Mouse (Mus musculus) lung, embryonic 14.5 days (tissue): ENCODE data around the gene Man1b1. TPM values are rescaled to one million over a fixed set of nuclear protein-coding genes. Genes with fewer than 3 reads are reported as not detected.
A peak's percentile ranks its signal among the peaks of the same experiment; 100 is the strongest.

Experiments used
- ATAC-seq: fragments of 200-750 bp; cut with Nextera tagmentation; 2 replicates; pipeline ENCODE4 v1.8.0; 2017; ENCODE audit warnings: mild to moderate bottlenecking, moderate TSS enrichment, moderate library complexity; ENCODE audit not compliant: insufficient read depth
- DNase-seq: peaks from one replicate; pipeline ENCODE4 v3.0.0-alpha.2; 2015
- H3K27ac ChIP-seq: fragments of 300-500 bp; sonication (generic); 2 replicates; pipeline ENCODE4 v1.5.1; 2014; ENCODE audit warnings: low read depth, mild to moderate bottlenecking, moderate library complexity
- H3K27me3 ChIP-seq: fragments of 300-500 bp; sonication (generic); 2 replicates; pipeline ENCODE4 v1.6.1; 2014; ENCODE audit warnings: low read length, control low read depth; ENCODE audit not compliant: insufficient read depth
- H3K36me3 ChIP-seq: fragments of 300-500 bp; sonication (generic); 2 replicates; pipeline ENCODE4 v1.6.1; 2014; ENCODE audit warnings: control low read depth; ENCODE audit not compliant: insufficient read depth
- H3K4me1 ChIP-seq: fragments of 300-500 bp; sonication (generic); 2 replicates; pipeline ENCODE4 v1.6.1; 2014; ENCODE audit warnings: antibody characterized with exemption, control low read depth; ENCODE audit not compliant: insufficient read depth
- H3K4me2 ChIP-seq: fragments of 300-500 bp; sonication (generic); 2 replicates; pipeline ENCODE4 v1.6.1; 2014; ENCODE audit warnings: mild to moderate bottlenecking
- H3K4me3 ChIP-seq: fragments of 300-500 bp; sonication (generic); 2 replicates; pipeline ENCODE4 v1.5.1; 2014; ENCODE audit warnings: low read depth, low read length
- H3K9ac ChIP-seq: fragments of 300-500 bp; sonication (generic); 2 replicates; pipeline ENCODE4 v1.6.1; 2014
- H3K9me3 ChIP-seq: fragments of 300-500 bp; sonication (generic); 2 replicates; pipeline ENCODE4 v1.6.1; 2016; ENCODE audit warnings: low read depth, low read length, control low read depth
- CTCF ChIP-seq: IDR thresholded peaks from 2 replicates; pipeline ENCODE4 v1.5.1; 2016; ENCODE audit warnings: antibody characterized with exemption, low read depth
- WGBS: fragments of 180-500 bp; shearing (Covaris S2); extraction: QIAGEN DNeasy Blood & Tissue Kit; methylation state at CpG from one replicate; pipeline ENCODE4 v1.1.7; 2014; 5-methylcytosine and 5-hydroxymethylcytosine counted together
- polyA plus RNA-seq: library from polyadenylated mRNA; unstranded; fragments of >200 nt; fragmentation: Nextera tagmentation; extraction: Ambion mirVana; gene quantifications from 2 replicates; pipeline ENCODE4 v1.2.1, GENCODE M21; 2014

Gene Man1b1
- polyA plus RNA-seq, 1 experiment from 2014 or later: 70.9 TPM

- H3K4me3 ChIP-seq: peak overlapping the region; percentile 85
- no peaks in the 10 kb centered on the region for H3K27me3 ChIP-seq
- H3K9me3 ChIP-seq: no peaks in the 10 kb centered on the region
- H3K4me1 ChIP-seq: peaks cover 5% of the 10 kb centered on the region; the same call in 1 of the 2 replicates
- peak overlapping the region; percentile 54; the same call in 1 of the 2 replicates for H3K27ac ChIP-seq
- H3K4me2 ChIP-seq: peak overlapping the region; percentile 95
- no peak for DNase-seq
- no peak for TF ChIP-seq CTCF
- ATAC-seq: peak; percentile 17
- H3K9ac ChIP-seq: peak overlapping the region; percentile 72
- 1% methylated on average over 42 of the region's 42 CpGs for WGBS
- peaks cover 31% of the 10 kb centered on the region for H3K36me3 ChIP-seq
Measured at GRCm38 (mm10) chr2:25372644-25373391, 40.7 kb downstream of the Man1b1 start.

GRCm38 (mm10) chr2:25373431-25373830, 41.3 kb downstream of the Man1b1 start:
- no peak for TF ChIP-seq CTCF
- Histone ChIP-seq H3K4me3 (peak overlapping the region; percentile 85), H3K27me3 (no peaks in the 10 kb centered on the region), H3K36me3 (peaks cover 31% of the 10 kb centered on the region), H3K4me1 (peaks cover 5% of the 10 kb centered on the region; the same call in 1 of the 2 replicates), H3K9ac (peak overlapping the region; percentile 72), H3K27ac (no peak overlapping the region), H3K4me2 (peak overlapping the region; percentile 95), H3K9me3 (no peaks in the 10 kb centered on the region)
- ATAC-seq (no peak), DNase-seq (no peak)
- WGBS: 46% methylated on average over 2 of the region's 2 CpGs

GRCm38 (mm10) chr2:25376589-25376988, 44.5 kb downstream of the Man1b1 start:
- Histone ChIP-seq H3K9me3 (no peaks in the 10 kb centered on the region), H3K27ac (no peak overlapping the region), H3K4me2 (no peak overlapping the region), H3K36me3 (peaks cover 31% of the 10 kb centered on the region), H3K4me1 (peaks cover 5% of the 10 kb centered on the region; the same call in 1 of the 2 replicates), H3K9ac (no peak overlapping the region), H3K27me3 (no peaks in the 10 kb centered on the region), H3K4me3 (no peak overlapping the region)
- DNase-seq (peak; percentile 72), ATAC-seq (no peak)
- WGBS: 52% methylated on average over 4 of the region's 4 CpGs
- peak; percentile 79 for TF ChIP-seq CTCF

- 48% methylated on average over 5 of the region's 5 CpGs for WGBS
- TF ChIP-seq CTCF: no peak
- Histone ChIP-seq H3K9ac (no peak overlapping the region), H3K4me3 (no peak overlapping the region), H3K9me3 (no peaks in the 10 kb centered on the region), H3K4me1 (no peaks in the 10 kb centered on the region), H3K36me3 (no peaks in the 10 kb centered on the region), H3K27ac (no peak overlapping the region), H3K27me3 (no peaks in the 10 kb centered on the region), H3K4me2 (no peak overlapping the region)
- no peak for ATAC-seq
- no peak for DNase-seq
Measured at GRCm38 (mm10) chr2:25384492-25384891, 52.4 kb downstream of the Man1b1 start.

- Histone ChIP-seq H3K4me2 (no peak overlapping the region), H3K27me3 (peaks cover 19% of the 10 kb centered on the region), H3K4me1 (0 out of 2 replicates have a peak, but pooled peaks cover 8% of the 10 kb centered on the region), H3K36me3 (no peaks in the 10 kb centered on the region), H3K9me3 (no peaks in the 10 kb centered on the region), H3K4me3 (no peak overlapping the region), H3K27ac (no peak overlapping the region), H3K9ac (no peak overlapping the region)
- 46% methylated on average over 5 of the region's 5 CpGs for WGBS
- DNase-seq: no peak
- no peak for ATAC-seq
- TF ChIP-seq CTCF: no peak
Measured at GRCm38 (mm10) chr2:25391266-25391665, 59.1 kb downstream of the Man1b1 start.

GRCm38 (mm10) chr2:25394281-25395221, 62.4 kb downstream of the Man1b1 start:
- H3K27ac ChIP-seq: no peak overlapping the region
- no peak for TF ChIP-seq CTCF
- H3K9ac ChIP-seq: no peak overlapping the region
- peak; percentile 39 for DNase-seq
- WGBS: 37% methylated on average over 3 of the region's 3 CpGs
- H3K27me3 ChIP-seq: peaks cover 47% of the 10 kb centered on the region
- H3K4me3 ChIP-seq: no peak overlapping the region
- 0 out of 2 replicates have a peak, but pooled peaks cover 8% of the 10 kb centered on the region for H3K4me1 ChIP-seq
- no peaks in the 10 kb centered on the region for H3K9me3 ChIP-seq
- no peaks in the 10 kb centered on the region for H3K36me3 ChIP-seq
- H3K4me2 ChIP-seq: no peak overlapping the region
- peak; percentile 60; the same call in 1 of the 2 replicates for ATAC-seq
